Mouse (Mus musculus) hindbrain, embryonic 14.5 days (tissue): ENCODE results near the gene Tdpoz5. TPM values are rescaled to one million over a fixed set of nuclear protein-coding genes. Genes with fewer than 3 reads are reported as not detected.
"Not testable (repeated sequence)": the region's sequence is repeated elsewhere in the genome, so short reads cannot be mapped to it uniquely, and the experiment has no call there.

Source experiments
- ATAC-seq: fragments of 200-750 bp; cut with Nextera tagmentation; 2 replicates; pipeline ENCODE4 v1.8.0; 2017; ENCODE audit warnings: moderate number of reproducible peaks, mild to moderate bottlenecking, moderate TSS enrichment, moderate library complexity; ENCODE audit not compliant: low FRiP score
- DNase-seq: peaks from one replicate; pipeline ENCODE4 v3.0.0-alpha.2; 2015; ENCODE audit warnings: low spot score
- H3K27ac ChIP-seq: fragments of 300-500 bp; sonication (generic); 2 replicates; pipeline ENCODE4 v1.5.1; 2014; ENCODE audit warnings: mild to moderate bottlenecking, moderate library complexity
- H3K27me3 ChIP-seq: fragments of 300-500 bp; sonication (generic); 2 replicates; pipeline ENCODE4 v1.6.1; 2014; ENCODE audit warnings: mild to moderate bottlenecking, low read length, mixed read lengths; ENCODE audit not compliant: control insufficient read depth, insufficient read depth
- H3K36me3 ChIP-seq: fragments of 300-500 bp; sonication (generic); replicated peaks from 2 replicates; pipeline ENCODE4 v1.6.1; 2014; ENCODE audit not compliant: control insufficient read depth, insufficient read depth
- H3K4me1 ChIP-seq: fragments of 300-500 bp; sonication (generic); replicated peaks from 2 replicates; pipeline ENCODE4 v1.6.1; 2014; ENCODE audit warnings: antibody characterized with exemption, low read length, mixed read lengths; ENCODE audit not compliant: control insufficient read depth, insufficient read depth
- H3K4me2 ChIP-seq: fragments of 300-500 bp; sonication (generic); replicated peaks from 2 replicates; pipeline ENCODE4 v1.6.1; 2014; ENCODE audit warnings: mild to moderate bottlenecking, moderate library complexity
- H3K4me3 ChIP-seq: fragments of 300-500 bp; sonication (generic); replicated peaks from 2 replicates; pipeline ENCODE4 v1.5.1; 2014; ENCODE audit warnings: mild to moderate bottlenecking, low read length
- H3K9ac ChIP-seq: fragments of 300-500 bp; sonication (generic); 2 replicates; pipeline ENCODE4 v1.6.1; 2014
- H3K9me3 ChIP-seq: fragments of 300-500 bp; sonication (generic); 2 replicates; pipeline ENCODE4 v1.6.1; 2016; ENCODE audit warnings: low read length; ENCODE audit not compliant: control insufficient read depth
- WGBS: fragments of 180-500 bp; shearing (Covaris S2); extraction: QIAGEN DNeasy Blood & Tissue Kit; methylation state at CpG from one replicate; pipeline ENCODE4 v1.1.7; 2014; 5-methylcytosine and 5-hydroxymethylcytosine counted together
- polyA plus RNA-seq: library from polyadenylated mRNA; unstranded; fragments of >200 nt; fragmentation: Nextera tagmentation; extraction: Ambion mirVana; gene quantifications from 2 replicates; pipeline ENCODE4 v1.2.1, GENCODE M21; 2014

Tdpoz5 gene
- polyA plus RNA-seq = not detected in 2 replicates

DNA sequence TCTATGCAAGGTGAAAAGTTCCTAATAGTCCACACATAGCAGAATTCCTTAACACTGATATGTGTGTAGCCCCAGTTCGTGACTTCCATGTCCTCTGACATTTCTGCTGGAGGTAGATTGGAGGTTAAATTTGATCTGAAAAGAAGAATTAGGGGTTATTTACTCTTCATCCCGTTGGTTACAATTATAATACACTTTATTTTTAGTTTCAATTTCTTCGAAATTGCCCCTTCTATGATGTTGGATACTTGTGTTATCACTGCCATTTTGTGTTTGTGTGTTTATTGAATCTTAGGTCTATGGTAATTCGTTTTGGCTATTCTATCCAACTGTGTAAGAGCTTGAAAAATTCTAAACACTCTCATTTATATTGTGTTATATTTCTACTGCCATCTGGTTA, at the start of gene Tdpoz5:
Gene Tdpoz5 (minus strand): TSS at position 101 of the 400 bp plus-strand sequence.
- ATAC-seq, H3K4me1 ChIP-seq, H3K27ac ChIP-seq, H3K9me3 ChIP-seq, H3K4me2 ChIP-seq, H3K36me3 ChIP-seq, H3K27me3 ChIP-seq, DNase-seq, H3K4me3 ChIP-seq, H3K9ac ChIP-seq: not testable (repeated sequence)
- 93% methylated on average over 2 of the region's 4 CpGs for WGBS

- not testable (repeated sequence) for H3K4me1 ChIP-seq, H3K27me3 ChIP-seq, H3K9ac ChIP-seq, H3K27ac ChIP-seq, H3K4me3 ChIP-seq, H3K4me2 ChIP-seq, DNase-seq, H3K9me3 ChIP-seq, ATAC-seq, H3K36me3 ChIP-seq
- 95% methylated on average over 6 of the region's 6 CpGs for WGBS
Observed at GRCm38 (mm10) chr3:93968938-93969337, 7.8 kb upstream of the Tdpoz5 start.

DNA sequence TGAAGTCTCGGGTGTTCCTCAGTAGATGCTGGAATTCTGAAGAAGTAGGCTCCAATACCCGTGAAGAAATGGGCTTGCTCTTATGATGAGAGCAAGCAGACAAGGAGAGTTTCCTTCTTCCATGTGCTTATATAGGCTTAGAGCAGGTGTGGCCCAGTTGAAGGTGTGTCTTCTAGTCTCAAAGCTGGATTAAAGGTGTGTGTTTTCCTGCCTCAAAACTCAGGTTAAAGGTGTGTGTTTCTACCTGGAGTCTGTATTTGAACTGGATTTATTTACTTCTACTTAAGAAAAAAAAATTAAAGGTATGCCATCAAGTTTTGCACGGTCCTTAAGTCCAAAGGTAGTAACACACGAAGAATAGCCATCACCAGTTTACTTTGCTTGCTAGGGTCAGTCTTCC, 17.7 kb downstream of the Tdpoz5 start, which contains the start of gene Gm9117:
Gene Gm9117 (minus strand): TSS at position 101 of the 400 bp plus-strand sequence.
- H3K36me3 ChIP-seq, H3K9me3 ChIP-seq, H3K4me3 ChIP-seq, H3K27me3 ChIP-seq, DNase-seq, H3K4me1 ChIP-seq, H3K9ac ChIP-seq, H3K4me2 ChIP-seq, ATAC-seq, H3K27ac ChIP-seq: not testable (repeated sequence)
- WGBS = 85% methylated on average over 3 of the region's 4 CpGs

DNA sequence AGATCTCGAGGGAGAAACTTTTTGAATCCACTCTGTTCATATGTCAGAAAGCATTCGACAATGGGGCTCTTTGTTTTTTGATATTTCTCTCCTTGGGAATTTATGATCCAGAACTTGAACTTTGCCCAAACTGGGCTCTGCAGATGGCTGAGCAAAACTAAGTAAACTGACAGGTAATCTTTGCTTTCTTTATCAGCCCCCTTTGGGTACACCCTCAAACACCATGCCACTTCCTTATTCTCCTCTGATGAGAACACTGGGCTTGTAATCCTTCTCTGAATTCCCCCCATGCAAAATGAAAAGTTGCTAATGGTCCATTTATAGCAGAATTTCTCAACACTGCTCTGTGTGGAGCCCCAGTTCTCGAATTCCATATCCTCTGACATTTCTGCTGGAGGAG, 22.7 kb downstream of the Tdpoz5 start:
- no CpG with 5 or more reads among the region's 3 CpGs for WGBS
- H3K4me3 ChIP-seq, H3K27me3 ChIP-seq, ATAC-seq, DNase-seq, H3K4me1 ChIP-seq, H3K27ac ChIP-seq, H3K4me2 ChIP-seq, H3K9ac ChIP-seq, H3K36me3 ChIP-seq, H3K9me3 ChIP-seq: not testable (repeated sequence)

Other genes with a start within 250 kb of the Tdpoz5 start
- gene Gm5773, start 188.3 kb downstream of the Tdpoz5 start, polyA plus RNA-seq = not detected in 2 replicates
- not detected in 2 replicates for gene Tdpoz4, start 164.9 kb downstream of the Tdpoz5 start, polyA plus RNA-seq
- not detected in 2 replicates for gene Tdpoz3, start 135.3 kb downstream of the Tdpoz5 start, polyA plus RNA-seq
- gene Gm9117, start 17.8 kb downstream of the Tdpoz5 start, polyA plus RNA-seq = not detected in 2 replicates
- gene Gm9125, start 93.6 kb upstream of the Tdpoz5 start, polyA plus RNA-seq = not detected in 2 replicates
- not detected in 2 replicates for gene Gm10697, start 111.3 kb upstream of the Tdpoz5 start, polyA plus RNA-seq
- gene Gm10696, start 216.9 kb upstream of the Tdpoz5 start, polyA plus RNA-seq = not detected in 2 replicates
- gene Gm5286, start 235.4 kb upstream of the Tdpoz5 start, polyA plus RNA-seq = not detected in 2 replicates